Mouse (Mus musculus) ES-Bruce4 (cell line): ENCODE results near the gene Nkx2-3.

Experiments
- CTCF ChIP-seq: IDR thresholded peaks from one replicate; pipeline ENCODE4 v1.8.1; 2011; ENCODE audit warnings: low read depth, low read length
- EP300 ChIP-seq: IDR thresholded peaks from 2 replicates; pipeline ENCODE4 v1.6.1; 2011; ENCODE audit warnings: low read depth, low read length; ENCODE audit not compliant: insufficient read depth
- POLR2A ChIP-seq: IDR thresholded peaks from one replicate; pipeline ENCODE4 v1.8.1; 2011; ENCODE audit warnings: low read length; ENCODE audit not compliant: insufficient read depth

- TF ChIP-seq CTCF = no peak
- TF ChIP-seq POLR2A = no peak
- no peak for TF ChIP-seq EP300
These were observed 28.5 kb upstream of the Nkx2-3 start for GRCm38 (mm10) chr19:43583595-43583994.
